Mouse (Mus musculus): ENCODE results near the gene Mob3b.

DNA sequence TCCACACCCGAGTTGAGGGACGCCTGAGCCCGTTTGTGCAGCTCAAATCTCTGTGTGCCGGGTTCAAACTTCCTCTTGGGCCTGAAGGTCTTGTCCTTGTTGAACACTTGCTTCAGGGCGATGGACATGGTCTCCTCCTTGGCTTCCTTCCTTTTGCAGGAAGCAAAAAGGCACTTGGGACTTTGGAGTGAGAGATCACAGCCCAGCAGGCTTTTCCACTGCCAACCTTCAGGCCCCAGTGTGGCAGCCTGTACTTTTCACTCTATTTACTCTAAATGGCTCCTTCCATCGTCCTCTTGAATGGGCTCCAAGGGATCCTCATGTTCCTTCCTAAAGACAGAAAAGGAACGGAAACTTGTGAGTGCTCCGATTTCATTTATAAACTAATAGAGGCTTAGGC lies 73.2 kb downstream of the Mob3b start:
- TF ChIP-seq CTCF (IDR thresholded peaks at IDR 0.05; ENCODE audit: low read depth) (no peak), EP300 (IDR thresholded peaks at IDR 0.05; ENCODE audit: low read depth) (no peak)
